Comparison of ENCODE assay signal across 35 mouse cellular contexts in genomic region chr15:100395561-100395960, GRCm38 (mm10). TPM values are rescaled to one million over a fixed set of nuclear protein-coding genes. Genes with fewer than 3 reads are reported as not detected.
DNase-seq lines count a peak whose midpoint lies in the region; ATAC-seq and TF ChIP-seq lines count a peak whose summit lies in the region.
"Had no signal": no experiment of that assay in that cellular context is flagged by ENCODE, and none has a peak within 500 bp of the region (broad histone marks: within the 10 kb centered on the region; RNA-seq: fewer than 3 reads in every experiment).

No protein-coding gene starts in this region.

- 96% methylated on average over 3 of the region's 3 CpGs for WGBS in hindbrain, postnatal 0 days
- 97% methylated on average over 3 of the region's 3 CpGs for WGBS in hindbrain, embryonic 13.5 days
- 93% methylated on average over 3 of the region's 3 CpGs for WGBS in liver, embryonic 13.5 days (ENCODE audit: insufficient replicate concordance)
- WGBS in liver, embryonic 12.5 days (ENCODE audit: insufficient replicate concordance), result 94% methylated on average over 3 of the region's 3 CpGs
- WGBS in liver, postnatal 0 days (ENCODE audit: insufficient replicate concordance), result 98% methylated on average over 3 of the region's 3 CpGs

- no peaks in the 10 kb centered on the region for H3K27me3 ChIP-seq in hindbrain, postnatal 0 days (ENCODE audit: insufficient read depth, low read length)
- no peaks in the 10 kb centered on the region for H3K27me3 ChIP-seq in hindbrain, embryonic 13.5 days
- H3K27me3 ChIP-seq in liver, embryonic 13.5 days, result no peaks in the 10 kb centered on the region
- H3K27me3 ChIP-seq in liver, embryonic 12.5 days (replicated peaks), result no peaks in the 10 kb centered on the region
- no peaks in the 10 kb centered on the region for H3K27me3 ChIP-seq in CH12.LX (replicated peaks)
- H3K27me3 ChIP-seq in liver, postnatal 0 days (ENCODE audit: insufficient read depth, low read length), result no peaks in the 10 kb centered on the region
- H3K27me3 ChIP-seq: embryonic facial prominence, embryonic 13.5 days; forebrain, embryonic 13.5 days; limb, embryonic 12.5 days; midbrain, embryonic 15.5 days; neural tube, embryonic 13.5 days had no signal

- no peak for TF ChIP-seq EP300 in CH12.LX (IDR thresholded peaks at IDR 0.05; ENCODE audit: low read length)
- no peak for TF ChIP-seq EP300 in liver, postnatal 0 days (IDR thresholded peaks at IDR 0.05; ENCODE audit: low read depth)

- no peak overlapping the region for H3K9ac ChIP-seq in hindbrain, postnatal 0 days (replicated peaks; ENCODE audit: low read length)
- no peak overlapping the region for H3K9ac ChIP-seq in hindbrain, embryonic 13.5 days
- no peak overlapping the region for H3K9ac ChIP-seq in liver, embryonic 13.5 days
- H3K9ac ChIP-seq in liver, embryonic 12.5 days, result no peak overlapping the region
- no peak overlapping the region for H3K9ac ChIP-seq in CH12.LX (ENCODE audit: insufficient read depth, low read depth)
- no peak overlapping the region for H3K9ac ChIP-seq in liver, postnatal 0 days (replicated peaks)
- H3K9ac ChIP-seq: embryonic facial prominence, embryonic 13.5 days; forebrain, embryonic 13.5 days; limb, embryonic 12.5 days; midbrain, embryonic 15.5 days; neural tube, embryonic 13.5 days had no signal

- dilution Hi-C loops in CH12.LX (cut with MboI; ENCODE audit: extremely low pct_ligation_motif_present, extremely low pct_unique_long_range_greater_than_20kb, low sequenced_read_pairs), result no loop called here

- H3K4me3 ChIP-seq in hindbrain, postnatal 0 days (ENCODE audit: low read length), result no peak overlapping the region
- no peak overlapping the region for H3K4me3 ChIP-seq in hindbrain, embryonic 13.5 days
- H3K4me3 ChIP-seq in liver, embryonic 13.5 days (replicated peaks), result no peak overlapping the region
- H3K4me3 ChIP-seq in liver, embryonic 12.5 days, result no peak overlapping the region
- H3K4me3 ChIP-seq in CH12.LX (replicated peaks in 1 of 3; ENCODE audit: low read depth in 2 of 3, low read length in 2 of 3, poor library complexity in 1 of 3), result no peak overlapping the region
- H3K4me3 ChIP-seq in liver, postnatal 0 days (ENCODE audit: low read depth, low read length), result no peak overlapping the region
- H3K4me3 ChIP-seq: embryonic facial prominence, embryonic 13.5 days; erythroblast, embryonic 14.5 days; forebrain, embryonic 13.5 days; hindbrain, embryonic 10.5 days; limb, embryonic 12.5 days; midbrain, embryonic 15.5 days; myocyte; neural tube, embryonic 13.5 days had no signal

- no peaks in the 10 kb centered on the region for H3K4me1 ChIP-seq in hindbrain, postnatal 0 days (ENCODE audit: insufficient read depth, low read length)
- H3K4me1 ChIP-seq in hindbrain, embryonic 13.5 days (replicated peaks), result no peaks in the 10 kb centered on the region
- peaks cover 40% of the 10 kb centered on the region for H3K4me1 ChIP-seq in liver, embryonic 13.5 days (replicated peaks)
- H3K4me1 ChIP-seq in liver, embryonic 12.5 days, result peaks cover 35% of the 10 kb centered on the region
- H3K4me1 ChIP-seq in CH12.LX (ENCODE audit: control insufficient read depth in 1 of 2, insufficient read depth in 2 of 2), result 0 out of 4 replicates have a peak, but pooled peaks cover 0 to 1% of the 10 kb centered on the region in 2 experiments
- peaks cover 5% of the 10 kb centered on the region for H3K4me1 ChIP-seq in liver, postnatal 0 days (ENCODE audit: insufficient read depth)
- H3K4me1 ChIP-seq: embryonic facial prominence, embryonic 13.5 days; forebrain, embryonic 13.5 days; midbrain, embryonic 15.5 days; neural tube, embryonic 13.5 days had no signal

- no peak for DNase-seq in hindbrain, postnatal 0 days (ENCODE audit: low spot score)
- DNase-seq in liver, embryonic 13.5 days, result no peak
- no peak for DNase-seq in CH12.LX (ENCODE audit: extremely low read depth)
- no peak for DNase-seq in liver, postnatal 0 days
- DNase-seq in ovary, postnatal 36 days (ENCODE audit: low spot score), result no peak
- DNase-seq: adrenal gland, postnatal 14 days; B cell, adult 2 months; cerebellum, adult 8-10 months; cerebellum, postnatal 36 days; embryo, embryonic 11 days; kidney, adult 18-20 months; kidney, postnatal 10 days; lung, adult 2 months; right cerebral cortex, adult 18-20 months; right cerebral cortex, postnatal 4 days had no signal

- peaks cover 66% of the 10 kb centered on the region for H3K36me3 ChIP-seq in hindbrain, postnatal 0 days (ENCODE audit: insufficient read depth, low read length)
- H3K36me3 ChIP-seq in hindbrain, embryonic 13.5 days, result peaks cover 77% of the 10 kb centered on the region
- peaks cover 93% of the 10 kb centered on the region for H3K36me3 ChIP-seq in liver, embryonic 13.5 days
- H3K36me3 ChIP-seq in liver, embryonic 12.5 days, result peaks cover 90% of the 10 kb centered on the region
- H3K36me3 ChIP-seq in CH12.LX (replicated peaks in 1 of 2; ENCODE audit: control insufficient read depth in 1 of 2, insufficient read depth in 1 of 2, low read length in 1 of 2), result peaks cover 28 to 81% of the 10 kb centered on the region in 2 experiments
- peaks cover 67% of the 10 kb centered on the region for H3K36me3 ChIP-seq in liver, postnatal 0 days (replicated peaks; ENCODE audit: insufficient read depth, low read length)

- in situ Hi-C loops in CH12.LX (cut with MboI; ENCODE audit: low pct_ligation_motif_present, low pct_unique_long_range_greater_than_20kb, low sequenced_read_pairs), result no loop called here

- ATAC-seq in hindbrain, postnatal 0 days, result no peak
- ATAC-seq in hindbrain, embryonic 13.5 days (ENCODE audit: low FRiP score), result no peak
- ATAC-seq in liver, embryonic 13.5 days (ENCODE audit: low read depth), result no peak
- no peak for ATAC-seq in liver, embryonic 12.5 days
- no peak for ATAC-seq in liver, postnatal 0 days
- ATAC-seq: forebrain, embryonic 13.5 days; midbrain, embryonic 15.5 days had no signal

- no peaks in the 10 kb centered on the region for H3K9me3 ChIP-seq in hindbrain, postnatal 0 days (ENCODE audit: low read length)
- H3K9me3 ChIP-seq in hindbrain, embryonic 13.5 days, result no peaks in the 10 kb centered on the region
- no peaks in the 10 kb centered on the region for H3K9me3 ChIP-seq in liver, embryonic 13.5 days (replicated peaks)
- H3K9me3 ChIP-seq in liver, embryonic 12.5 days (replicated peaks), result no peaks in the 10 kb centered on the region
- H3K9me3 ChIP-seq in CH12.LX (replicated peaks; ENCODE audit: low read length), result no peaks in the 10 kb centered on the region
- no peaks in the 10 kb centered on the region for H3K9me3 ChIP-seq in liver, postnatal 0 days (ENCODE audit: low read length)
- H3K9me3 ChIP-seq: embryonic facial prominence, embryonic 13.5 days; forebrain, embryonic 13.5 days; hindbrain, embryonic 10.5 days; limb, embryonic 12.5 days; midbrain, embryonic 15.5 days; neural tube, embryonic 13.5 days had no signal

- no peak overlapping the region for H3K27ac ChIP-seq in hindbrain, postnatal 0 days
- H3K27ac ChIP-seq in hindbrain, embryonic 13.5 days, result no peak overlapping the region
- H3K27ac ChIP-seq in liver, embryonic 13.5 days, result peak overlapping the region; percentile 7; the same call in 1 of the 2 replicates
- H3K27ac ChIP-seq in liver, embryonic 12.5 days, result no peak overlapping the region
- H3K27ac ChIP-seq in CH12.LX (ENCODE audit: insufficient read depth, low read depth), result no peak overlapping the region
- H3K27ac ChIP-seq in liver, postnatal 0 days (ENCODE audit: low read depth), result no peak overlapping the region
- H3K27ac ChIP-seq: embryonic facial prominence, embryonic 13.5 days; forebrain, embryonic 13.5 days; hindbrain, embryonic 10.5 days; limb, embryonic 12.5 days; midbrain, embryonic 15.5 days; neural tube, embryonic 13.5 days had no signal

- no peaks in the 10 kb centered on the region for H3K79me2 ChIP-seq in CH12.LX (replicated peaks; ENCODE audit: control insufficient read depth, extremely low read depth, insufficient read depth, poor library complexity, severe bottlenecking)

- peak; percentile 10 for TF ChIP-seq RAD21 in CH12.LX (IDR thresholded peaks at IDR 0.05; ENCODE audit: low read depth, low read length)

- TF ChIP-seq POLR2A in CH12.LX (IDR thresholded peaks at IDR 0.05; ENCODE audit: low read depth, low read length), result no peak

- peak; percentile 18; the same call in 1 of the 2 replicates for TF ChIP-seq CTCF in hindbrain, postnatal 0 days (IDR thresholded peaks at IDR 0.05; ENCODE audit: low read depth)
- TF ChIP-seq CTCF in CH12.LX (conservative IDR thresholded peaks at IDR 0.05 in 1 of 2, IDR thresholded peaks at IDR 0.05 in 1 of 2; ENCODE audit: low read depth in 2 of 2, low read length in 2 of 2), result peak in 1 of 2 experiments; percentile 54; a peak in 2 of 4 replicates
- peak; percentile 41 for TF ChIP-seq CTCF in liver, postnatal 0 days (IDR thresholded peaks at IDR 0.05; ENCODE audit: low read depth)

- no peak overlapping the region for H3K4me2 ChIP-seq in hindbrain, postnatal 0 days (ENCODE audit: low read depth, low read length)
- no peak overlapping the region for H3K4me2 ChIP-seq in hindbrain, embryonic 13.5 days
- H3K4me2 ChIP-seq in liver, embryonic 13.5 days, result no peak overlapping the region
- H3K4me2 ChIP-seq in liver, embryonic 12.5 days, result no peak overlapping the region
- no peak overlapping the region for H3K4me2 ChIP-seq in CH12.LX (ENCODE audit: insufficient read depth, low read depth, poor library complexity, severe bottlenecking)
- no peak overlapping the region for H3K4me2 ChIP-seq in liver, postnatal 0 days (ENCODE audit: low read depth, low read length)
- H3K4me2 ChIP-seq: embryonic facial prominence, embryonic 13.5 days; forebrain, embryonic 13.5 days; heart, embryonic 11.5 days; limb, embryonic 12.5 days; midbrain, embryonic 15.5 days; neural tube, embryonic 13.5 days had no signal

RNA-seq across cellular contexts. Expression of gene Gm5475, which starts 26.4 kb away (rescaled TPM):
- total RNA-seq in hindbrain, postnatal 0 days (2014; rRNA removed), result not detected in 2 replicates
- polyA plus RNA-seq in hindbrain, postnatal 0 days (2015; fragmentation: Nextera tagmentation; extraction: Ambion mirVana), result 0.10 and 0.19 TPM in 2 replicates
- polyA plus RNA-seq in hindbrain, embryonic 13.5 days (2015; fragmentation: Nextera tagmentation; extraction: Ambion mirVana), result 0.10 and 0.14 TPM in 2 replicates
- not detected in 2 replicates for polyA plus RNA-seq in liver, embryonic 13.5 days (2015; fragmentation: Nextera tagmentation; extraction: Ambion mirVana)
- polyA plus RNA-seq in liver, embryonic 12.5 days (2016; fragmentation: Nextera tagmentation; extraction: Ambion mirVana), result 0.06 and 0.08 TPM in 2 replicates
- not detected in 2 replicates for total RNA-seq in CH12.LX (2012; rRNA removed)
- total RNA-seq in CH12.LX (2014; rRNA removed), result not detected in 2 replicates
- polyA plus RNA-seq in CH12.LX (2012; ENCODE audit: insufficient read length, low read depth), result not detected in 2 replicates
- 0.04 TPM in 1 of 2 replicates, not detected in the other for polyA plus RNA-seq in liver, postnatal 0 days (2015; fragmentation: Nextera tagmentation; extraction: Ambion mirVana)
- total RNA-seq: granulocyte monocyte progenitor cell, adult 5-6 weeks; layer of hippocampus, postnatal 25 days; megakaryocyte-erythroid progenitor cell, adult 5-6 weeks had no signal
- polyA plus RNA-seq: embryonic facial prominence, embryonic 13.5 days; erythroblast, embryonic 14.5 days; forebrain, embryonic 13.5 days; heart, embryonic 11.5 days; hindbrain, embryonic 10.5 days; lung, adult 2 months had no signal

RNA-seq across cellular contexts. Expression of gene Slc11a2, which starts 29.3 kb away (rescaled TPM):
- total RNA-seq in hindbrain, postnatal 0 days (2014; rRNA removed), result 25.1 and 40.1 TPM in 2 replicates
- polyA plus RNA-seq in hindbrain, postnatal 0 days (2015; fragmentation: Nextera tagmentation; extraction: Ambion mirVana), result 14.5 and 18.5 TPM in 2 replicates
- polyA plus RNA-seq in hindbrain, embryonic 13.5 days (2015; fragmentation: Nextera tagmentation; extraction: Ambion mirVana), result 23.8 and 24.1 TPM in 2 replicates
- polyA plus RNA-seq in liver, embryonic 13.5 days (2015; fragmentation: Nextera tagmentation; extraction: Ambion mirVana), result 46.8 and 57.1 TPM in 2 replicates
- 56.5 and 59.7 TPM in 2 replicates for polyA plus RNA-seq in liver, embryonic 12.5 days (2016; fragmentation: Nextera tagmentation; extraction: Ambion mirVana)
- total RNA-seq in CH12.LX (2012; rRNA removed) (8.9 and 13.2 TPM in 2 replicates), CH12.LX (2014; rRNA removed) (11.7 and 13.0 TPM in 2 replicates)
- polyA plus RNA-seq in CH12.LX (2012; ENCODE audit: insufficient read length, low read depth), result 18.6 and 19.1 TPM in 2 replicates
- 15.0 and 16.3 TPM in 2 replicates for polyA plus RNA-seq in liver, postnatal 0 days (2015; fragmentation: Nextera tagmentation; extraction: Ambion mirVana)

RNA-seq across cellular contexts. Expression of gene Higd1c, which starts 31.2 kb away (rescaled TPM):
- total RNA-seq in hindbrain, postnatal 0 days (2014; rRNA removed), result not detected in 2 replicates
- not detected in 2 replicates for polyA plus RNA-seq in hindbrain, postnatal 0 days (2015; fragmentation: Nextera tagmentation; extraction: Ambion mirVana)
- not detected in 2 replicates for polyA plus RNA-seq in hindbrain, embryonic 13.5 days (2015; fragmentation: Nextera tagmentation; extraction: Ambion mirVana)
- polyA plus RNA-seq in liver, embryonic 13.5 days (2015; fragmentation: Nextera tagmentation; extraction: Ambion mirVana), result not detected in 2 replicates
- polyA plus RNA-seq in liver, embryonic 12.5 days (2016; fragmentation: Nextera tagmentation; extraction: Ambion mirVana), result not detected in 2 replicates
- total RNA-seq in CH12.LX (2012; rRNA removed) (not detected in 2 replicates), CH12.LX (2014; rRNA removed) (not detected in 2 replicates)
- polyA plus RNA-seq in CH12.LX (2012; ENCODE audit: insufficient read length, low read depth), result not detected in 2 replicates
- not detected in 2 replicates for polyA plus RNA-seq in liver, postnatal 0 days (2015; fragmentation: Nextera tagmentation; extraction: Ambion mirVana)
- total RNA-seq: adrenal gland, postnatal 14 days; gastrocnemius, adult 8-10 months; granulocyte monocyte progenitor cell, adult 5-6 weeks; layer of hippocampus, postnatal 25 days; left cerebral cortex, postnatal 10 days; megakaryocyte-erythroid progenitor cell, adult 5-6 weeks had no signal
- polyA plus RNA-seq: brain, embryonic 14.5 days; embryonic facial prominence, embryonic 13.5 days; erythroblast, embryonic 14.5 days; forebrain, embryonic 13.5 days; frontal cortex, adult 2 months; heart, embryonic 11.5 days; heart, postnatal 0 days; limb, embryonic 12.5 days; lung, adult 2 months; midbrain, embryonic 15.5 days; myocyte; stomach, embryonic 16.5 days had no signal

RNA-seq across cellular contexts. Expression of gene Mettl7a2, which starts 42.6 kb away (rescaled TPM):
- not detected in 2 replicates for total RNA-seq in hindbrain, postnatal 0 days (2014; rRNA removed)
- not detected in 2 replicates for polyA plus RNA-seq in hindbrain, postnatal 0 days (2015; fragmentation: Nextera tagmentation; extraction: Ambion mirVana)
- not detected in 2 replicates for polyA plus RNA-seq in hindbrain, embryonic 13.5 days (2015; fragmentation: Nextera tagmentation; extraction: Ambion mirVana)
- not detected in 2 replicates for polyA plus RNA-seq in liver, embryonic 13.5 days (2015; fragmentation: Nextera tagmentation; extraction: Ambion mirVana)
- polyA plus RNA-seq in liver, embryonic 12.5 days (2016; fragmentation: Nextera tagmentation; extraction: Ambion mirVana), result not detected in 2 replicates
- total RNA-seq in CH12.LX (2012; rRNA removed) (not detected in 2 replicates), CH12.LX (2014; rRNA removed) (not detected in 2 replicates)
- not detected in 2 replicates for polyA plus RNA-seq in CH12.LX (2012; ENCODE audit: insufficient read length, low read depth)
- polyA plus RNA-seq in liver, postnatal 0 days (2015; fragmentation: Nextera tagmentation; extraction: Ambion mirVana), result not detected in 2 replicates
- total RNA-seq: granulocyte monocyte progenitor cell, adult 5-6 weeks; megakaryocyte-erythroid progenitor cell, adult 5-6 weeks had no signal
- polyA plus RNA-seq: brain, embryonic 14.5 days; embryonic facial prominence, embryonic 13.5 days; erythroblast, embryonic 14.5 days; forebrain, embryonic 13.5 days; frontal cortex, adult 2 months; heart, embryonic 11.5 days; heart, postnatal 0 days; hindbrain, embryonic 10.5 days; limb, embryonic 12.5 days; lung, adult 2 months; midbrain, embryonic 15.5 days; myocyte; neural tube, embryonic 13.5 days; stomach, embryonic 16.5 days had no signal

RNA-seq across cellular contexts. Expression of gene Methig1, which starts 42.6 kb away (rescaled TPM):
- total RNA-seq in hindbrain, postnatal 0 days (2014; rRNA removed), result 0.31 and 1.3 TPM in 2 replicates
- not detected in 2 replicates for polyA plus RNA-seq in hindbrain, postnatal 0 days (2015; fragmentation: Nextera tagmentation; extraction: Ambion mirVana)
- 0.62 TPM in 1 of 2 replicates, not detected in the other for polyA plus RNA-seq in hindbrain, embryonic 13.5 days (2015; fragmentation: Nextera tagmentation; extraction: Ambion mirVana)
- not detected in 2 replicates for polyA plus RNA-seq in liver, embryonic 13.5 days (2015; fragmentation: Nextera tagmentation; extraction: Ambion mirVana)
- not detected in 2 replicates for polyA plus RNA-seq in liver, embryonic 12.5 days (2016; fragmentation: Nextera tagmentation; extraction: Ambion mirVana)
- total RNA-seq in CH12.LX (2012; rRNA removed), result not detected in 2 replicates
- not detected in 2 replicates for total RNA-seq in CH12.LX (2014; rRNA removed)
- polyA plus RNA-seq in CH12.LX (2012; ENCODE audit: insufficient read length, low read depth), result not detected in 2 replicates
- 0.12 and 0.15 TPM in 2 replicates for polyA plus RNA-seq in liver, postnatal 0 days (2015; fragmentation: Nextera tagmentation; extraction: Ambion mirVana)
- total RNA-seq: granulocyte monocyte progenitor cell, adult 5-6 weeks; layer of hippocampus, postnatal 25 days; left cerebral cortex, postnatal 10 days; megakaryocyte-erythroid progenitor cell, adult 5-6 weeks had no signal
- polyA plus RNA-seq: brain, embryonic 14.5 days; embryonic facial prominence, embryonic 13.5 days; erythroblast, embryonic 14.5 days; forebrain, embryonic 13.5 days; frontal cortex, adult 2 months; heart, embryonic 11.5 days; heart, postnatal 0 days; lung, adult 2 months; myocyte had no signal
